Mouse (Mus musculus) adrenal gland, postnatal 25 days (tissue): ENCODE measurements around the gene Tfpi. TPM values are rescaled to one million over a fixed set of nuclear protein-coding genes. Genes with fewer than 3 reads are reported as not detected.

ENCODE experiments used
- DNase-seq: peaks from one replicate; pipeline ENCODE4 v3.0.0; 2021; ENCODE audit warnings: mixed read lengths
- long read RNA-seq: library from polyadenylated mRNA; stranded (forward); transcript quantifications from one replicate; pipeline ENCODE4 v2.0.0, GENCODE M21; 2021
- total RNA-seq: library from RNA; stranded (reverse); gene quantifications from 2 replicates; pipeline ENCODE4 v1.2.3, GENCODE M21; 2021

Tfpi gene
- 49.2 and 65.8 TPM in 2 replicates for total RNA-seq
- long read RNA-seq, partial matches to known transcripts, result 2 of 33 reads
- long read RNA-seq, other reads (novel, unspliced or antisense), result 28 of 33 reads

GRCm38 (mm10) chr2:84476577-84476976 lies at the start of gene Tfpi:
Gene Tfpi (minus strand): TSS chr2:84476775.
- no peak for DNase-seq

DNA sequence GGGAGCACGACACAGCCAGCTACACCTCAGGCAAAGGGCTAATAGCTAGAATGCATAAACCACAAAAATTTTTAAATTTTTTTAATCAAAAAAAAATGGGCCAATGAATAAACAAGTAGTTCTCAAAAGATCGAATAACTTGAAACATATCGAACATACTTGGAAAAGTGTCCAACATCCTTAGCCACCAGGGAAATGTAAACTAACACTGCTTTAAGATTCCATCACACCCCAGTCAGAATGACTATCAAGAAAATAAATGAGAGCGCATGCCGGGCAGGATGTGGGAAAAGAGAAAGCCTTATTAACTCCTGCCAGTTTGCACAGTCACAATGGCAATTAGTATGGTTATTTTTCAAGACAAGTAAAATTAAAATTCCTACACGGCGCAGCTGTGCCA lies 49.6 kb upstream of the Tfpi start:
- DNase-seq, result no peak

DNA sequence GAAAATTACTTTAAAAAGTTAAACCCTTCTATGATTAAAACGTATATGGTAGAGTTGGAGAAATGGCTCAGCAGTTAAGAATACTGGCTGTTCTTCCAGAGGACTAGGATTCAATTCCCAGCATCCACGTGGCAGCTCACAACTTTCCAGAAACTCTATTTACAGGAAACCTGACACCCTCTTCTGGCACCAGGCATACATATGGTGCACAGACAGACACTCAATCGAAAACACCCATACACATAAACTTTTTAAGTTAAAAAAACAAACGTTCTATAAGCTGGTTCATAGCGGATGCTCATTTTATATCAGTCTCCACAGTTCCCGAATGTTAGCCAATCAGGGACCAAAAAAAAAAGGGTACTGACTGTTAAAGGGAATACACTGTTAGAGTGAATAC lies 49.2 kb upstream of the Tfpi start:
- no peak for DNase-seq

DNA sequence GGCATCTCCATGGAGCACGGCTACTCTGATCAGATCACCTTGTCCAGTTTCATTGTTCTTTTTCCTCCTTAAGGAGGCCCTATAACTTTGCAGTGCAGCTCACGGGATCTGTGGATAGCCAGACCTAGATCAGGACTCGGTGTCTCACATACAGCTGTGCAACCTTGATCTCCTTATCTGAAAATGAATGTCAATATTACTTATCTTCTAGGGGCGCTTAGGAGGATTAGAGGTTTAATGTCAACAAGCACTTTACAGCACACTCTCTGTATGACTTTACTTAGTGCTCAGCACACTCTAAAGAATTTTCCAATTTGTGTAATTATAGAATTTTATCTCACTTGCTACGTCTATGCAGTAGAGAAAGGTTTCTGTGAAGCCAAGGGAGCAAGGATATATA lies 48.5 kb upstream of the Tfpi start:
- DNase-seq, result no peak

DNA sequence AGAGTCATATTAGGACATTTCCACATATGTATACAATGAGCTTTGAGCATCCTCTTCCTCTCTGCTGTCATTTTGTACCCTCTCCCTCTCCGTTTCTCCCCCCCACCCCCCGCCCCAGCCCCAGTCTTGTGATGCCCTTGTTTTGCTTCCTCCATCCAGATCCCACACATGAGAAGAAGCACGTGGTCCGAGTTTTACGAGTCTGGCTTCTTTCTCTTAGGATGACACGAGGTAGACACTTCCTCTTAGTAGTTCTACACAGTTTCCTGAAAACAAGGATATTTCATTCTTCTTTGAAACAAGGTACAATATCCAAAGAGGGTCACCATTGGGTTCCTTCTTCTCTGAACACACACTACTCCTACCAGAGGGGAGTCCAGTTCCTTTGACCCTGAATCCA lies 47.4 kb upstream of the Tfpi start:
- DNase-seq, result no peak

DNA sequence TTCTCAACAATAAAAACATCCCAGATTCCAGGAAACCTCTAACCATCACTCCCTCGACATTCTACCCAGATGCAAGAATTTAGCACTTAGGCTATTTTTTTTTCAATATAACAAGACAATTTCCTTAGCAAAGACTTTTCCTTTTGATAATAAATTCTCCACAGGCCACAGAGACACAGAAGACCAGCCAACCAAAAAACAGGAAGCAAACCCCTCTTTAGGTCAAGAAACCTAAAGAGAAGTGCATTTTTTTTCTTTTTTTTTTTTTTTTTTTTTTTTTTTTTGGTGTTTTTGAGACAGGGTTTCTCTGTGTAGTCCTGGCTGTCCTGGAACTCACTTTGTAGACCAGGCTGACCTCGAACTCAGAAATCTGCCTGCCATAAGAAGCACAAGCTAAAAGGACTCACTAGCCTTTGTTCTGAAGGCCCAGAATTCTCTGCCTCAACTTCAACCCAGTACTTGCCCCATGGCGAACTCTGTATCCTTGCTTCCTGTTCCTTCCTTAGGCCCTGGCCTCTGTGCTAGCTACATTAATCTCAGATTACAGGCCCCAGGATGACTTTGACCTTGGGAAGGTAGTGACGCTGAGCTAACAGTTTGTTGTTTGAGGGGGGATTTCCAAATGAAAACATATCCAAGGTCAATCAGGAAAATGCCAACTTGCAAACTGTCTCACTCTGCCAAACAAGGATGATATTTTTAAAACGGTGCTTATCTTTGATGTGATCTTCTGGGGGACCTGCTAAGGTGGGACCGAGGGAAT lies 46.7 kb upstream of the Tfpi start:
- DNase-seq, result peak; percentile 5

DNA sequence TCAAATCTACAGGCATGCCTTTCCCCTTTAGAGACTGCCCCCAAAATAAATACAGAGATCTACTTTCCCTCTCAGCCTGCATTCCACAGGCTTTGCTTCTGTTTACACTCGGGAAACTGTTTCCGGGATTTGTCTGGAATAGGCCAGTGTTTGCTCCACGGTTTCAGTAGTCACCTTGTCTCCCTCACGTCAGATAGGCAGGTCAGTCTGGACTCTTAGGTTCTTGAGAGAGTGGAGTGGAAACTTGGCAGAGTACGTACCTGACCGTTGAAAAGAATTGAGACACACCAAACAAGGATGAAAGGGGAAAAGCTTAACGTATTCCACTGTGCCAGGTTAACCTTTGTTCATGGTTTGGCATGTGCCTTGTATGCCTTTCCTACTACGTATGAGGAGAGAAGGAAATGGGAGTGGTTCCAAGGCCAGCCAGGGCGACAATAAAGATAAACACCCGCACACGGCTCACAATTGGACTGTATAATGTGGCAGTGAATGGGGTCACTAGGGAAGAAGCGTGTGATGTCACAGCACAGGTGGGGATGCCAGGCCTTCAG lies 43.0 kb upstream of the Tfpi start:
- no peak for DNase-seq

- DNase-seq, result no peak
These were observed 42.2 kb upstream of the Tfpi start for GRCm38 (mm10) chr2:84518767-84519166.

DNA sequence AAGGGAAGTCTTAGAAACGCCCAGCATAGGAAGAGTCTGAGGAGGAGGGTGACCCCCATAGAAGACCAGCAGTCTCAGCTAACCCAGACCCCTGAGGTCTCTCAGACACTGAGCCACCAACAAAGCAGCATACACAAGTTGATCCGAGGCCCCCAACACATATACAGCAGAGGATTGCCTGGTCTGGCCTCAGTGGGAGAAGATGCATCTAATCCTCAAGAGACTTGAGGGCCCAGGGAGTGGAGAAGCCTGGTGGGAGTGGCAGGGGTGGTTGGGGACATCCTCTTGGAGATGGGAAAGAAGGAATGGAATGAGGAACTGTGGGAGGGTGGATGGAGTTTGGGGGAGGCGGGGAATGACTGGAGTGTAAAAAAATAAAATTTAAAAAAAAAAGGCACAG lies 36.7 kb upstream of the Tfpi start:
- no peak for DNase-seq

GRCm38 (mm10) chr2:84511508-84511907 lies 34.9 kb upstream of the Tfpi start:
- DNase-seq, result no peak

DNA sequence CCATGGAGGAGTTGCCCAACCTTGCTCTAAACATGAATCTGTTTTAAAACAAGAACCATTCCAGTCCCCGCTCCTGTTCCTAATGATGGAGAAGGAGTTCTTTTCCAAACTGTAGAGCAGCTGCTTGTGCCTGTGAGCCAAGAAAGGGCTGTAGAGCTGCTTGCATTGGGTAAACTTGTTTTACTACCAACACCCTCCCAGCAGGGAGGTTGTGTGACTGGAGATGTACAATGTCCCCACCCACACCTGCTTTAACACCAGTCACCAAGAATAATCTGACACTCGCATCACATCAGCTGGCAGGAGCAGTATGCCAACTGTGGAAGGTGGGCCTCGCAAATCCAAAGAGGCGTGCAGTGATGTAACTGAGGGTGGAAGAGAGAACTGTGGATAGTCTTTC lies 34.5 kb upstream of the Tfpi start:
- no peak for DNase-seq

DNA sequence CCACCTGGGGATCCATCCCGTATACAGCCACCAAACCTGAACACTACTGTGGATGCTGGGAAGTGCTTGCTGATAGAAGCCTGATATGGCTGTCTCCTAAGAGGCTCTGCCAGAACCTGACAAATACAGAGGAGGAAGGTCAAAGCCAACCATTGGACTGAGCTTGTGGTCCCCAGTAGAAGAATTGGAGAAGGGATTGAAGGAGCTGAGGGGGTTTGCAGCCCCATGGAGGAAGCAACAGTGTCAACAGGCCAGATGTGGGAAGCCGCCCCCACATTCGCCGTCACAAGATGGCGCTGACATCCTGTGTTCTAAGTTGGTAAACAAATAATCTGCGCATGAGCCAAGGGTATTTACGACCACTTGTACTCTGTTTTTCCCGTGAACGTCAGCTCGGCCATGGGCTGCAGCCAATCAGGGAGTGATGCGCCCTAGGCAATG lies 28.4 kb upstream of the Tfpi start:
- DNase-seq, result peak; percentile 12

DNA sequence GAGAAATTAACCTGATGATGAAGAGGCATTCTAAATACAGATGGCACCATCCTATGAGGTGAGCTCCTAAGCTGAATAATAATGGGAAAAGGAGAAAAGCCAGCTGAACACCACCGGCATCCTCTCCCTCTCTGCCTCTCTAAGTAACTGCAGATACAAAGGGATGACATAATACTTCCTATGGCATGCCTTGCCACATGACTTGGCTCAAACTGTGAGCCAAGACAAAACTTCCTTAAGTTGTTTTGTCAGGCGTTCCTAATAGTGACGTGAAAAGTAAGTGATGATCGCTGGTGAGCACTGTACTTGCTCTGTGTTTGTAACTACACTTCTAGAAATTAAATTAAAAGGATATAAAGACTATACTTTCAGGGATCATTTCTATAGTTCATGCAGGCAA lies 27.7 kb upstream of the Tfpi start:
- DNase-seq, result no peak

- DNase-seq, result no peak
These were observed 22.3 kb upstream of the Tfpi start for GRCm38 (mm10) chr2:84498921-84499320.

- DNase-seq, result no peak
These were observed 18.5 kb upstream of the Tfpi start for GRCm38 (mm10) chr2:84495108-84495507.

- no peak for DNase-seq
These were observed 17.1 kb upstream of the Tfpi start for GRCm38 (mm10) chr2:84493626-84494025.

- no peak for DNase-seq
These were observed 15.1 kb upstream of the Tfpi start for GRCm38 (mm10) chr2:84491715-84492114.

GRCm38 (mm10) chr2:84487705-84488291 lies 11.2 kb upstream of the Tfpi start:
- no peak for DNase-seq

GRCm38 (mm10) chr2:84481863-84482262 lies 5.3 kb upstream of the Tfpi start:
- DNase-seq, result peak; percentile 29

DNA sequence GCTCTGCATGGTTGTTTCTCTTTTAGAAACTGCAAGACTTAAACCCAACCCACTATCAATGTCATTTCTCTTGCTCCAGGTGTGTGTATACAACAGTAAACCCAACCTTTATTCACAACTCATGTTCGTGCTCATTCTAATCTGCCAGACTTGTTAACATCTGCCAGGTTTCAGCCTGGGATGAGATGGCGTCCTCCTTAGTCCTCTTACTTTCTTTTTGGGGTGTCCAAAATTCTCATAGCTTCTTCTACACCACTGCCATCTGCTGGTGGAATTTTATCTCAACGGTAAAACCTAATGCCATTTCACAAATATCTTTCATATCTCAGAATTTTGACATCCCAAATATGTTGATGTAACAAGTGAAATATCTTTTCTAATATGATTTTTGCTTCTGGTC lies 2.5 kb upstream of the Tfpi start:
- no peak for DNase-seq

DNA sequence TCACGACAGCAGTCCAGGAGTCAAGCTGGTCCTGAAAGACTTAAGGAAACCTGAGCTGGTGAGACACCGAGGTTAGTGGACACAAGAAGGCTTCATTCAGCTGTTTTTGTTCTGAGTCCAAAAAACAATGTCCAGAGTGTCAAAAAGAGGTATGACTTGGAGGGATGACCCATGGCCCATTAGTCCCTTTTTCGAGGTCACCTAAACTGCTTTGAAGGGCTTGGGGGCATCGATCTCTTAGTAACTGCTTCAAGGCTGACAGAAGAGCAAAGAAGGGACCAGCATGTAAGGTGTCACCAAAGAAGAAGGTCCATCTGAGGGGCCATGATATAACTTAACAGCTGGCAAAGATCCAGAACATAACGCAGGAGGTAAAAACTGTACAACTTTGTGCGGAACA lies 1.2 kb upstream of the Tfpi start:
- no peak for DNase-seq

GRCm38 (mm10) chr2:84476131-84476530 lies 444 bp downstream of the Tfpi start:
- no peak for DNase-seq

- no peak for DNase-seq
These were observed 974 bp downstream of the Tfpi start for GRCm38 (mm10) chr2:84475601-84476000.

DNA sequence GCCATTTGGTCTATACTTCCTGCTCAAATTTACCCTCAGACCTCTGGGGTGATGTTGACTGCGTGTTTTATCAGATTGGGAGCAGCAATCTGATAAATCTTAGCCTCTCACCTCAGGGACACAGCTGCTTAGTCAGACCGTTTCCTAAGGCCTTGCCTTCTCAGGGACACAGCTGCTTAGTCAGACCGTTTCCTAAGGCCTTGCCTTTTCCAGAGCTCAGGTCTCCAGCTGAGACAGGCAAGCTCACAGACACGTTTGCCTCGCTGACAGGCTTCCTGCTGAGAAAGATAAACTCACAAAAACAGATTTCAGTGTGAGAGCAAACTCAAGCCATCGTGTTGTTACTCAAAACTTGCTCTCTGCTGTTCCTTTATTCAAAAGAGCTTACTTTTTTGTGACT lies 1.9 kb downstream of the Tfpi start:
- DNase-seq, result peak; percentile 28
